Mouse (Mus musculus): ENCODE results near the gene Pcyt1a. TPM values are rescaled to one million over a fixed set of nuclear protein-coding genes. Genes with fewer than 3 reads are reported as not detected.
"Not testable (repeated sequence)": the region's sequence is repeated elsewhere in the genome, so short reads cannot be mapped to it uniquely, and the experiment has no call there.

Pcyt1a gene
- polyA plus RNA-seq, 1 experiment = 14.2 TPM

DNA sequence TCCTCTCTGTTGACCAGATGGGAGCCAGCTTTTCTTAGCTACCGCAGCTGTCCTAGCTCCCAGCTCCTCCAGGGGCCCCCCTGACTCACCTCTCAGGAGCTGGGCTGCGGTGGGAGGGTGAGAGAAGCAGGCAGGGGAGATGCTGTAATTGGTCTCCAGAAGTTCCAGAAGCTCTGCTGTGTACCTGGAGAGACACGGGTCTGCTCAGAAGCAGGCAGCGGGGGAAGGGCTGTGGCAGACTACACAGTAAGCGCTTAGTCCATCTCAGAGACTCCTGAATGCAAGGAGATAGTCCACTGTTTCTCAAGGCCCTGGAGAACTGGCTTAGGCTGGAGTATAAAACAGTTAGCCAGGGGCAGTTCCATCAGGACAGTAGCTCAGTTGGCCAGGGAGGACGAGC, 55.3 kb downstream of the Pcyt1a start:
- Histone ChIP-seq H3K9me3 (no peaks in the 10 kb centered on the region), H3K4me1 (peaks cover 43% of the 10 kb centered on the region), H3K36me3 (replicated peaks; ENCODE audit: low read length) (no peaks in the 10 kb centered on the region), H3K27me3 (replicated peaks) (peaks cover 10% of the 10 kb centered on the region), H3K4me3 (replicated peaks) (no peak overlapping the region)
- no peak for TF ChIP-seq FLI1 (IDR thresholded peaks at IDR 0.05; ENCODE audit: low read length)
- no peak for TF ChIP-seq GATA1 (IDR thresholded peaks at IDR 0.05; ENCODE audit: borderline replicate concordance, low read length)

DNA sequence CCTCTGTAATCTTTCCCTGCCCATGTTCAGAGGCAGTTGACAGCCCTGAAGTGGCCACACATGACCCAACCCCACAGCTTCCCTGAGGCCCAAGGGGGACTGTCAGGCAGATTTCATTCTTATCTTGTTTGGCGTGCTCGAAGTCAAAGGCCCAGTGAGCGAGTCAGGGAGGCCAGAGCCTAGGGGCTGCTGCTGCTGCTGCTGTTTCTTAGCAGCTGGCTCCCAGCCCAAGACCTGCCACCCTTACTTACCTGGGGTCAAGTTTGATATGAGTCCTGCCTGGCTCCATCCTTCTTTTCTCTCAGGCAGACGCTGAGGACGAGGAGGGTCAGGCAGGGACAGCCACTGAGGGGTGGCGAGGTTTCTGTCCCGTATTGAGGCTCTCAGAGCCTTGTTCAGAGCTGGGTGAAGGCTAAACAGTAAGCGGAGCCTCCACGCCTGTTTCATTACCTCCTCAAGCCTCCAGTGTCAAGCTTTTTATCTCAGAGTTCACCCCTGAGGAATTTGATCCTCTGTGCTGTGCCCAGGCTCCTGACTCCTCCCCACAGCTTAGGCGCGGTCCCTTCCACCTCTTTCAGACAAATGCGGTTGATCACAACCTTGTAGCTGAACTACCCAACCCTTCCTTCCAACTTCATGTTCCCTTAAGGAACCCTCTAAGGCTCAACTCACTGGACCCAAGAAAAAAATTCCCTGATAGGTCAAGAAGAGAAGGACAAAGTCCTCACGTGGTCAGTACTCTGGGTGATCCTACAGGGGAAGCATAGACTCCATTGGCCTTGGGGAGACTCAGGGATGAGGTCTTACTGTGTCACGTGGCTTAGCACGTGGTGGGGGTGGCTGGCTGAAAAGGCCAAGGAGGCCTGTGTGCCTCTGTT, 56.8 kb downstream of the Pcyt1a start, which contains the start of gene Slc51a:
Slc51a (minus strand) TSS at position 646 of the 878 bp plus-strand sequence.
- peaks cover 10% of the 10 kb centered on the region for H3K27me3 ChIP-seq (replicated peaks)
- TF ChIP-seq FLI1 (IDR thresholded peaks at IDR 0.05; ENCODE audit: low read length) = no peak
- TF ChIP-seq GATA1 (IDR thresholded peaks at IDR 0.05; ENCODE audit: borderline replicate concordance, low read length) = no peak
- no peak within 1 kb of the TSS for H3K4me3 ChIP-seq (replicated peaks)
- H3K36me3 ChIP-seq (replicated peaks; ENCODE audit: low read length) = no peaks in the 10 kb centered on the region
- no peaks in the 10 kb centered on the region for H3K9me3 ChIP-seq
- H3K4me1 ChIP-seq = peaks cover 43% of the 10 kb centered on the region

DNA sequence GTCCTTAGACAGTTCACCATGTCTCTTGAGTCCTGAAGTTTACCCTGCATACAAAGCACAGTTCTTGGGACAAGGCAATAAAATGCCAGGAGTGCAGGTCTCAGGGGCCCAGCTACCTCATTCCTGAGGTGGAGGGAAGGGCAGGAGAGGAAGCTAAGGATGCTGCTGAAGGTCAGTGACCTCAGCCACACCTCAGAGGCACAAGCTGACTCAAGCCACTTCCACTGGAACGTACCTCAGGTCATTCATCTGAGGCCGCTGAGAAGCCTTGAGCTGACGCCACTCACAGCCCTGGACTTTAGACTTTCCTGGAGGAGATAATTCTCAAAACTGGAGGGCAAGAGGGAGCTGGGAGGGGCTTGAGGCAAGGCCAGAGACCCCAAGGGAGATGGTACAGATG, 58.2 kb downstream of the Pcyt1a start:
- H3K4me1 ChIP-seq = peaks cover 37% of the 10 kb centered on the region
- no peaks in the 10 kb centered on the region for H3K36me3 ChIP-seq (replicated peaks; ENCODE audit: low read length)
- H3K27me3 ChIP-seq (replicated peaks) = peaks cover 8% of the 10 kb centered on the region
- no peak overlapping the region for H3K4me3 ChIP-seq (replicated peaks)
- H3K9me3 ChIP-seq = no peaks in the 10 kb centered on the region
- no peak for TF ChIP-seq GATA1 (IDR thresholded peaks at IDR 0.05; ENCODE audit: borderline replicate concordance, low read length)
- TF ChIP-seq FLI1 (IDR thresholded peaks at IDR 0.05; ENCODE audit: low read length) = no peak

- peaks cover 15% of the 10 kb centered on the region for H3K27me3 ChIP-seq (replicated peaks)
- H3K4me3 ChIP-seq (replicated peaks); H3K9me3 ChIP-seq; H3K36me3 ChIP-seq (replicated peaks; ENCODE audit: low read length): not testable (repeated sequence)
- H3K4me1 ChIP-seq = peaks cover 18% of the 10 kb centered on the region
These were observed 63.6 kb downstream of the Pcyt1a start for GRCm38 (mm10) chr16:32494371-32494770.

GRCm38 (mm10) chr16:32495965-32496364, 65.2 kb downstream of the Pcyt1a start, which contains the start of gene Zdhhc19:
TSS of gene Zdhhc19 (plus strand) at chr16:32496265.
- no peak within 1 kb of the TSS for H3K4me3 ChIP-seq (replicated peaks)
- TF ChIP-seq FLI1 (IDR thresholded peaks at IDR 0.05; ENCODE audit: low read length) (no peak), GATA1 (IDR thresholded peaks at IDR 0.05; ENCODE audit: borderline replicate concordance, low read length) (no peak)
- H3K27me3 ChIP-seq (replicated peaks) = peaks cover 16% of the 10 kb centered on the region
- no peaks in the 10 kb centered on the region for H3K36me3 ChIP-seq (replicated peaks; ENCODE audit: low read length)
- H3K9me3 ChIP-seq = no peaks in the 10 kb centered on the region
- peaks cover 26% of the 10 kb centered on the region for H3K4me1 ChIP-seq

DNA sequence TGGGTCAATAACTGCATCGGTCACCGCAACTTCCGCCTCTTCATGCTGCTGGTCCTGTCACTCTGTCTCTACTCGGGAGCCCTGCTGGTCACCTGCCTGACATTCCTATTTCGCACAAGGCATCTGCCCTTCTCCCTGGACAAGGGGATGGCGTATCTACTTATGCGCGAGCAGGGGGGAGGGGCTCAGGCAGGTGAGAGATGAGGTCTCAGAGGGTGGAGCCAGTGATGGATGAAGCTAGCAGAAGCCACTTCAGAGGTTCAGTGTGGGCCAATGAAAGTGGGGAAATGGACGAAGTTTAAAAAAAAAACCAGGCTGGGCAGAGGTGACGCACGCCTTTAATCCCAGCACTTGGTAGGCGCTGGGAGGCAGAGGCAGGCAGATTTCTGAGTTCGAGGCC, 68.3 kb downstream of the Pcyt1a start:
- TF ChIP-seq FLI1 (IDR thresholded peaks at IDR 0.05; ENCODE audit: low read length) (no peak), GATA1 (IDR thresholded peaks at IDR 0.05; ENCODE audit: borderline replicate concordance, low read length) (no peak)
- no peaks in the 10 kb centered on the region for H3K9me3 ChIP-seq

DNA sequence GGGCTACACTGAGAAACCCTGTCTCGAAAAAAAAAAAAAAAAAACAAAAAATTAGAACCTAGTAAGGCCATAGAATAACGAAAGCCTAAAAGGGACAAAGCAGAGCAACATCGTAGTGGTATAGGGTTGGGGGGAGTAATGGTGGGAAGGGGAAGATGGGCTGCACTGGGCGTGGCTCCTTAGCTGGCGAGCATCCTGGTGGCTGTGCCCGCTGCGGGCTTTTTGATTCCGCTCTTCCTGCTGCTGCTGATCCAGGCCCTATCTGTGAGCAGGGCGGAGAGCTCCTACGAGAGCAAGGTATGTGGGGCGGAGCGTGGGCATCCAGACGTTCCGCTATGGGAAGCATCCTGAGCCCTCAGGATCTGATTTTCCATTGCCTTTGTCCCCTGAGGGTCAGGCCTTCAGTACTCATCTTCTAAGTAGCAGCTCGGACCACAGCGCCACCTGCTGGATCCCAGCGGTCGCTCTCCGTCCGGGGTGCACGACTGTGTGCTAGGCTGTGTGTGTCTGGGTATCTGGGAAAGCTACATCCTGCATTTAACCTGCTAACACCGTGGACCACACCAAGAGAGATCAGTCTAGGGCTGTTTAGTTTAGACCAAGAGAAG, 68.8 kb downstream of the Pcyt1a start:
- Histone ChIP-seq H3K4me1 (peaks cover 45% of the 10 kb centered on the region), H3K9me3 (no peaks in the 10 kb centered on the region), H3K4me3 (replicated peaks) (peak overlapping the region; percentile 77), H3K36me3 (replicated peaks; ENCODE audit: low read length) (no peaks in the 10 kb centered on the region), H3K27me3 (replicated peaks) (peaks cover 18% of the 10 kb centered on the region)
- TF ChIP-seq GATA1 (IDR thresholded peaks at IDR 0.05; ENCODE audit: borderline replicate concordance, low read length) (no peak), FLI1 (IDR thresholded peaks at IDR 0.05; ENCODE audit: low read length) (no peak)

More for the DNA sequence above, 68.3 kb downstream of the Pcyt1a start:
- Histone ChIP-seq H3K36me3 (replicated peaks; ENCODE audit: low read length) (no peaks in the 10 kb centered on the region), H3K4me1 (peaks cover 40% of the 10 kb centered on the region), H3K27me3 (replicated peaks) (peaks cover 17% of the 10 kb centered on the region), H3K4me3 (replicated peaks) (peak overlapping the region; percentile 14)

DNA sequence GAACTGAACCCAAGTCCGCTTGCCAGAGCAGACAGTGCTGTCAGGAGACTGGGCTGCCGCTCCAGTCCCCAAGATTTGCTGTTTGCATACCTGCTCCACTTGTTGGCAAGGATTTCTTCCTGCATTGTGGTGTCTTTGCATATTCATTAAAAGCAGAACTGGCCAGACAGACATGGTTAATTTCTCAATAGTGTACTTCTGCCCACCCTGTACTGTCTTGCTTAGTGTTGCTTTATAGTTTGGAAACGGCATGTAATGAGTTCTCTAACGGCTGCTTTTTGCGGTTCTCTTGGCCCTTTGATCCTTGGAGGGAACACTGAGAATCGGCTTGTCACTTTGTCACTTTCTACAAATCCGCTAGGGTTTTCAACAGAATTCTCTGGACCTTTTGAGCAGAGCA, 70.7 kb downstream of the Pcyt1a start:
- no peaks in the 10 kb centered on the region for H3K9me3 ChIP-seq
- TF ChIP-seq GATA1 (IDR thresholded peaks at IDR 0.05; ENCODE audit: borderline replicate concordance, low read length) (no peak), FLI1 (IDR thresholded peaks at IDR 0.05; ENCODE audit: low read length) (no peak)

GRCm38 (mm10) chr16:32502621-32503335, 72.1 kb downstream of the Pcyt1a start:
- Histone ChIP-seq H3K27me3 (replicated peaks) (peaks cover 23% of the 10 kb centered on the region), H3K4me1 (peaks cover 66% of the 10 kb centered on the region), H3K4me3 (replicated peaks) (no peak overlapping the region), H3K36me3 (replicated peaks; ENCODE audit: low read length) (no peaks in the 10 kb centered on the region), H3K9me3 (no peaks in the 10 kb centered on the region)
- TF ChIP-seq FLI1 (IDR thresholded peaks at IDR 0.05; ENCODE audit: low read length) (no peak), GATA1 (IDR thresholded peaks at IDR 0.05; ENCODE audit: borderline replicate concordance, low read length) (no peak)

More for the DNA sequence above, 70.7 kb downstream of the Pcyt1a start:
- Histone ChIP-seq H3K27me3 (replicated peaks) (peaks cover 26% of the 10 kb centered on the region), H3K4me3 (replicated peaks) (no peak overlapping the region), H3K36me3 (replicated peaks; ENCODE audit: low read length) (no peaks in the 10 kb centered on the region), H3K4me1 (peaks cover 53% of the 10 kb centered on the region)
